Mouse (Mus musculus): Measurements from ENCODE around the gene Myo1b. TPM values are rescaled to one million over a fixed set of nuclear protein-coding genes. Genes with fewer than 3 reads are reported as not detected.

Myo1b gene
- total RNA-seq, 1 experiment from 2014 or later = not detected

GRCm38 (mm10) chr1:51814854-51815630 is 100.8 kb downstream of the Myo1b start:
- ATAC-seq (ENCODE audit: extremely low read depth, insufficient number of reproducible peaks, low FRiP score, poor library complexity, severe bottlenecking) = no peak

- no peak for ATAC-seq (ENCODE audit: extremely low read depth, insufficient number of reproducible peaks, low FRiP score, poor library complexity, severe bottlenecking)
These were observed 107.0 kb downstream of the Myo1b start for GRCm38 (mm10) chr1:51808847-51809246.

- ATAC-seq (ENCODE audit: extremely low read depth, insufficient number of reproducible peaks, low FRiP score, poor library complexity, severe bottlenecking) = no peak
These were observed 107.6 kb downstream of the Myo1b start for GRCm38 (mm10) chr1:51808228-51808627.

- ATAC-seq (ENCODE audit: extremely low read depth, insufficient number of reproducible peaks, low FRiP score, poor library complexity, severe bottlenecking) = peak; percentile 68
These were observed 110.7 kb downstream of the Myo1b start for GRCm38 (mm10) chr1:51805040-51805610.

GRCm38 (mm10) chr1:51804296-51805039 is 111.4 kb downstream of the Myo1b start:
- no peak for ATAC-seq (ENCODE audit: extremely low read depth, insufficient number of reproducible peaks, low FRiP score, poor library complexity, severe bottlenecking)

GRCm38 (mm10) chr1:51798011-51798471 is 117.8 kb downstream of the Myo1b start:
- ATAC-seq (ENCODE audit: extremely low read depth, insufficient number of reproducible peaks, low FRiP score, poor library complexity, severe bottlenecking) = no peak

GRCm38 (mm10) chr1:51795586-51796309 is 120.1 kb downstream of the Myo1b start:
- no peak for ATAC-seq (ENCODE audit: extremely low read depth, insufficient number of reproducible peaks, low FRiP score, poor library complexity, severe bottlenecking)

- no peak for ATAC-seq (ENCODE audit: extremely low read depth, insufficient number of reproducible peaks, low FRiP score, poor library complexity, severe bottlenecking)
These were observed 126.6 kb downstream of the Myo1b start for GRCm38 (mm10) chr1:51789269-51789668.

GRCm38 (mm10) chr1:51782091-51782490 is 133.8 kb downstream of the Myo1b start:
- no peak for ATAC-seq (ENCODE audit: extremely low read depth, insufficient number of reproducible peaks, low FRiP score, poor library complexity, severe bottlenecking)

- ATAC-seq (ENCODE audit: extremely low read depth, insufficient number of reproducible peaks, low FRiP score, poor library complexity, severe bottlenecking) = no peak
These were observed 135.5 kb downstream of the Myo1b start for GRCm38 (mm10) chr1:51780357-51780756.

- ATAC-seq (ENCODE audit: extremely low read depth, insufficient number of reproducible peaks, low FRiP score, poor library complexity, severe bottlenecking) = no peak
These were observed 137.6 kb downstream of the Myo1b start for GRCm38 (mm10) chr1:51778241-51778640.

- ATAC-seq (ENCODE audit: extremely low read depth, insufficient number of reproducible peaks, low FRiP score, poor library complexity, severe bottlenecking) = no peak
These were observed 145.4 kb downstream of the Myo1b start for GRCm38 (mm10) chr1:51770504-51770871.

- ATAC-seq (ENCODE audit: extremely low read depth, insufficient number of reproducible peaks, low FRiP score, poor library complexity, severe bottlenecking) = no peak
These were observed 145.9 kb downstream of the Myo1b start for GRCm38 (mm10) chr1:51769815-51770503.

GRCm38 (mm10) chr1:51766271-51766670 is 149.6 kb downstream of the Myo1b start:
- no peak for ATAC-seq (ENCODE audit: extremely low read depth, insufficient number of reproducible peaks, low FRiP score, poor library complexity, severe bottlenecking)

- no peak for ATAC-seq (ENCODE audit: extremely low read depth, insufficient number of reproducible peaks, low FRiP score, poor library complexity, severe bottlenecking)
These were observed 150.7 kb downstream of the Myo1b start for GRCm38 (mm10) chr1:51765156-51765555.

GRCm38 (mm10) chr1:51759657-51760056 is 156.2 kb downstream of the Myo1b start:
- no peak for ATAC-seq (ENCODE audit: extremely low read depth, insufficient number of reproducible peaks, low FRiP score, poor library complexity, severe bottlenecking)

GRCm38 (mm10) chr1:51758326-51759109 is 157.4 kb downstream of the Myo1b start:
- ATAC-seq (ENCODE audit: extremely low read depth, insufficient number of reproducible peaks, low FRiP score, poor library complexity, severe bottlenecking) = no peak

- ATAC-seq (ENCODE audit: extremely low read depth, insufficient number of reproducible peaks, low FRiP score, poor library complexity, severe bottlenecking) = no peak
These were observed 162.2 kb downstream of the Myo1b start for GRCm38 (mm10) chr1:51753621-51754020.

All from neutrophil, adult 5-6 weeks (primary cell).